Mouse (Mus musculus) right cerebral cortex, postnatal 10 days (tissue): Measurements from ENCODE around the gene Olfr1413.

ENCODE experiments used
- DNase-seq, 2 experiments: peaks; one replicate each; pipeline ENCODE4 v3.0.0; 2021; ENCODE audit warnings: low spot score in 2 of 2

Gene Olfr1413

DNA sequence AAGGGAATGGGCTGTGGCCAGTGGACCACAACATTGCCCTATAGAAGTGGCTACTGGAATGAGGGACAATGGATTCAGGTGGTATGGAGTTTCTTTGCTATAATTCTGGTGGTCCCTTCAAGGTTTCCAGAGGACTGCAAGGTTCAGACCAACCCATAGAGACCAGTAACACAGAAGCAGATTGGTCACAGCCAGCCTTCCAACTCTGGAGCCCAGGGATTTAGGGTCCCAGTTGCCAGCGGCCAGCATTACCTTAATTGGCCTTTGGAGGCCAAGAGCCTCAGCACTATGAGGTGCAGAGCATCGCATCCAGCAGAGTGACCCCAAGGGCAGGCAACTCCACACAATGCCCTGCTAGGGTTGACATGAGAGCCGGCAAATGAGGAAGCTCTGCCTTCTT, at the start of gene Olfr1413:
Gene Olfr1413, plus strand, starts transcription at position 301 of the 400 bp plus-strand sequence.
- no peak for DNase-seq

DNA sequence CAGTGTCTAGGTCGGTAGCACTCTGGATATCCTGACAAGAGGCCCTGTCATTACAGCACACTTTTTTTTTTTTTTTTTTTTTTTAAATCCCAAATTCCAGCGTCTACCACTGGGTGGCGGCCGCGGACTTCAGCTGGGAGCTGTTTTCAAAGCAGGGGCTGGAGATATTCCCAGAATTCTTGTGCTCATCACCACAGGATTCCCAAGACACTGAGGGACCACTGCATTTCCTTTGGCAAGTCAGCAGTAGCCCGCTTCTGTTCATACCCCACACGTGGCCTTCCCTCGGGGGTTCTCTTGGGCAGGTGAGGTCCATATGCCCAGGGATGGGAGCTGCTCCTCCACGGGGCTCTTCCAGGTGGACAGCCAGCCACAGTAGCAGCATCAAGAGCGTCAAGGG, 49.7 kb upstream of the Olfr1413 start:
- DNase-seq: peak; percentile 55 to 69

DNA sequence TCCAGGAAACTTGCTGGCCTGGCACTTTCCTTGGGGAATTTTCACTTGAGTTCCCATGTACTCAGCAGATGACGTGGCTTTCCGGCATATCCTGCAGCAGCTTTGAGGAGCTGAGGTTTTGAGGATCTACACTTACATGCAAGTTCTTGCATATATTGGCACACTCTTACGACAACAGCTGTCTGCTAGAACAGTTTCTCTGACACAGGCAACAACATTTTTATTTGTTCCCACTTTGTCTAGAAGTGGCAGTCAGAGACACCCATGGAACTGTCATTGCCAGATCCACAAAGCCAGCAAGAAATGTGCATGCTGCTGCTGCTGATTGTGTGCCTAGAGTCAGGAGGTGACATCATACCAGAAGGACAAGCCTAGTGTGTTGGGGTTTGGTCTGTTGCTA, 47.4 kb upstream of the Olfr1413 start:
- no peak for DNase-seq

DNA sequence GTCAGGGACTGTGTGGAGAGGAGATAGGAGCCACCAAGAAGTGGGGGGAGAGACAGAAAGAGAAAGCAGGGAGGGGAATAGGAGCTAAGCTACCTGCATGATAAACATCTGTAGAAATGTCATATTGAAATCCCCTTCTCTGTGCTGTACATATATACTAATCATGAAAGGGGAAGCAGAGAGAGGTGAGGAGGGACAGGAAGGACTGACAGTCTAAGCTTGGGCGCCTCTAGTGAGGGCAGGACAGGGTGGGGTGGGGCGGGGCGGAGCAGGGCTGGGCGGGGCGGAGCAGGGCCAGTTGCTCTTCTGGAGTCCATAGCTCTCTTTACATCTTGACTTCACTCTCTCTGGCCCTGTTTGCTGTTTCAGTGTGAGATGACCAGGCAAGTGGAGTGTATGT, 34.1 kb upstream of the Olfr1413 start:
- no peak for DNase-seq

DNA sequence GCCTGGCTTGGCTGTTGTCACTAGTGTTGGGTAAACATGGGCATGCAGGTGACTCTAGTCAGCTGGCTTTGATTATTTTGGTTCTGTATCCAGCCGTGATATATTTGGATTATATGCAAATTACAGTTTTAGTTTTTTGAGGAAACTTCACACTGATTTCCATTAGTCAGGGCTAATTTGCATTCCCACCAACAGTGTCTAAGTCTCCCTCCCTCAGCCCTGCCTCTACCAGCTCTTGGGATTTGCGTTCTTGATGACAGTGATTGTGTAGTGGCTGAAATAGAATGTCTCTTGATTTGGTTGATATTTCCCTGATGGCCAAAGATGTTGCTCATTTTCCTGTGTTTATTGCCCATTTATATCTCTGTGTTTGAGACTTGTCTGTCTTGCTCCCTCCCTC, 32.1 kb upstream of the Olfr1413 start:
- no peak for DNase-seq

DNA sequence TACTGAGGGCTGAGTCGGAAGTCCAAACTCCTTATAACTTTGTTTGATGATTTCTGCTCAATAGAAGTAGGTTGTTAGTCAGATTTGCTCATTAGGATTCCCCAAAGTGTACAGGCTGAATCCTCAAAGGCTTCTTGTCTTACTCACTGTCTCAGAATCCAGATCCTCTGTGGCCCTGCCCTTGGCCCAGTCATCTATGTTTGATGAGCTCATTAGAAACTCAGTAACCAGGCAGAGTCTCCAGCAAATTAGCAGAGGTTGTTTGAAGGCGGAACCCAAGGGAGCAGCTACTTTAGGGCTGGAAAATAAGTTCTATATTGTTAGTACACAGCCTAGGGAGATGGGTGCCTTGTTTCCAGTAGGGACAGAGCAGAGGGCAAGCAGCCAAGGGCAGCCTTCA, 25.2 kb upstream of the Olfr1413 start:
- DNase-seq: no peak

DNA sequence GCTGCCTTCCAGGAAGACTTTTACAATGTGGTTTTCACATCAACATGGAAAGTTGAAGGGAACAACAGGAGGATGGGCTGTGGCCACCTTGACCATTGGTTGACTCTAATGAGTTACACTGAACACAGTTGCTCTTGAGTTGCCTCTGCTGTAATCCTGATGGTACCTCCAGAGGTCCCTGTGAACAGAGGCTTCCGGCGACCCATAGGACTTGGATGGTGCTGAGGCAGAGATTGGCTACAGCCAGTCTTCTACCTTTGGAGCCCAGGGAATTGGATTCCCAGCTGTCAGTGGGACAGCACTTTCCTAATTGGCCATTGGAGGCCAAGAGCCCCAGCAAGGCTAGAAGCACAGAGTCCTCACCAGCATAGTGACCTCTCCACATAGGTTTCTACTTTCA, 14.4 kb downstream of the Olfr1413 start, which contains the start of gene Olfr1412:
Gene Olfr1412, plus strand, starts transcription at position 301 of the 400 bp plus-strand sequence.
- DNase-seq: no peak

DNA sequence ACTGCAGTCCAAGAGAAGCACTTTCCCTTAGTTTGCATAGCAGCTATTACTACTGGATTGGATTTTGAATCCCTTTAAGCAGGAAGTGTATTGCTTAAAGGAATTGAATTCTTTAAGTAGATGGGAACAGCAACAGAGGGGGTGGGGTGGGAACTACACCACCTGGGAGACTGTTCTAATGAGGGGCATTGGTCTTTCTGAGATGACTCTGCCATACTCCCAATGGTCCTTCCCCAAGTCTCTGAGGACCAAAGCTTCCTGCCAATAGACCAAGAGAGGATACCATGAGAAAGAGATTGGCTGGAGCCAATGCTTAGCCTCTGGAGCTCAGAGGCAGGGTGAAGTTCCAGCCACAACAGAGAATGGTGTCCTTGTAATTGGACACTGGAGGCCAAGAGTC, 23.0 kb downstream of the Olfr1413 start, which contains the start of gene Olfr1411:
Gene Olfr1411, plus strand, starts transcription at position 301 of the 400 bp plus-strand sequence.
- no peak for DNase-seq

DNA sequence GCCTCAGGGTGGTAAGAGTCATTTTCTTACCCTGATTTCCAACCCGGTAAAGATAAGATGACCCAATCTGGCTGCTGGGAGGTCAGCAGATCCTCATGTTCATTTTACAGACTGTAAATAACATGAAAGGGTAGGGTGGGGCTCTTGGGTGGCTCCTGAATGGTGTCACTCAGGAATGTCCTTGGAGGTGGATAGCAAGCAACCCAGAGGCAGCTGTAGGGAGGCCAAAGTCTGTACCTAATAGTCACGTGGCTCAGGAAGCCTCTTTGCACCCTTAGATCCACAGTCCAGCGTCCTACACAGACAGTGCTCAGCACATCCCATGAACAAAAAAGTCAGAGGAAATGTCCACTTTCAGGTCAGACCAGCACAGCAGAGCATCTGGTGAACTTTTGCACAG, 24.9 kb downstream of the Olfr1413 start:
- DNase-seq: no peak

DNA sequence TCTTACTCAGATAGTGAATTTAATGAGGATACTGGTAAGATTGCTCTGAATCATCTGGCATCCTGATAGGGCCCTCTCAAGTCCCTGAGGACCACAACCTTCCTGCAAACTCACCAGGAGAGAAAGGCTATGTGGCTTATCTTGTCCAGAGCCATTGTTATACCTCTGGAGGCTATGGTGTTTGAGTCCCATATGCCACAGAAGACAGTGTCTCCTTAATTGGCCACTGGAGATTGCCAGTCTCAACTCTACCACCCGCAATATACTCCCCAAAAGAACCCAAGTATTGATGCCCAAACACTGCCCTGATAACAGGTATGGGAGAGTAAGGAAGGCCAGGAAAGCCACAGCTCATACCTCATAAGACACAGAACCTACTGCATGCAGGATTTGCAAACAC, 34.4 kb downstream of the Olfr1413 start, which contains the start of gene Olfr1410:
Gene Olfr1410, plus strand, starts transcription at position 301 of the 400 bp plus-strand sequence.
- DNase-seq: no peak

DNA sequence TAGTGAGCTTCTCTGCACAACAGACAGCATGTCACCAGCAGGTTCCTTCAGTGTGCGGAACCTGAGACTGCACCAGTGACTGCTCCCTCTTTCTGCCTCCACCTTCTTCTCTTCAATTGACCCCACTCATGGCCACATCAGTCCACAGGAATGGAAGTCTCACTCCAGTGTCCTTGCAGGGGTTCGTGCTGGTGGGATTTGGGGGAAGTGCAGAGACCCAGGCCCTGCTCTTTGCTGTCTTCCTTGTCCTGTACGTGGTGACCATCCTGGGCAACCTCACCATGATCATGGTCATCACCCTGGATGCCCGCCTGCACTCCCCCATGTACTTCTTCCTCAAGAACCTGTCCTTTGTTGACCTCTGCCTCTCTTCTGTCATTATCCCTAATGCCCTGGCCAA, 36.6 kb downstream of the Olfr1413 start:
- DNase-seq: no peak

DNA sequence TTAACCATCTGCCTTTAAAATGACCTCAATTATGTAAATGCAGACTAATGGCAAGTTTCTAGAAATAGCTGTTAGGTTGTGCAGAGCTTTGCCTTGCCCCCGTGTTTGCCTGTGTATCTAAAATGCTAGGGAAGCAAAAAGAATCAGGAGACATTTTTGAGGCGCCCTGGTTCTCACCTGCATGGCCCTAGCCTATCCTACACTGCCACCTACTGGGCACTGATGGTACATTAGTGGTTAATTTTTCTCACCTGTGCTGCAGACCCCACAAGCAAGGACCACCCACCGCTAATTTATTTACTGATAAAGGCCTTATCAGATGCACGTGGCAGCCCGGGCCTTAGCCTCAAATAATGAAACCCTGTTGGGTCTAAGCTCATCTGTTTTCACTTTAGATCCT, 39.9 kb downstream of the Olfr1413 start:
- peak; percentile 50 to 67 for DNase-seq

DNA sequence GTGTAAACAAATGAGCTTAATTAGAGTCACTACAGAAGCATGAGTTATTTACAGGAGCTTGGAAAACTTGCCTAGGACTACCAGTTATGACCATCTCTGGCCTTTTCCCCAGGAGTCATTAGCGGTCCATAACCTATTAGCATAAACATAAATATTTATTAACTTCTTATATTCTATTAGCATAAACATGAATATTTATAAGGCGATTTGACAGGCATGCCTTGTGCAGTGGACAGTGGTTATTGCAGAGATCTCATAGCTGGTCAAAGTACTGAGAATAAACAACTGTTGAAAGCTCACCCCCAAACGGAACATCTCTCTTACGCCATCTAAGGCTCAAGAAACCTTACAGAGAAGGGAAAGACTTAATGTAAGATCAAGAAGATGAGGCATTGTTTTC, 42.1 kb downstream of the Olfr1413 start:
- no peak for DNase-seq

DNA sequence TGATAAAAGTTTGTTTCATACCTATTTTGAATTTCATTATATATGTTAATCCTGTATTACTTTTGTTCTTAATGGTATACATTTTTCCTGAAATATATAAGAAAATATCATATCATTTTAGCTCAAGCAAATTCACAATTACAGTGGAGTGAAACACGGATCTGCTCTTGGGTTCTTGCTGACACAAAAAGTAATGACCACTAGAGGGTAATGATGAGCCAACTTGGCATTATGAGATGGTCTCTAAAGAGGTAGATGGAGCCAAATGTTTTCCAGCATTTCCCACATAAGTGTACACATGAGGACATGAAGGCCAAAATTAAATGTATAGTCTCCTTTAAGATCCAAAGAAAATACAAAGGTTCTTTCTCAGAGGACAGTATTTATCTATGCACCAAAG, 43.4 kb downstream of the Olfr1413 start:
- no peak for DNase-seq

DNA sequence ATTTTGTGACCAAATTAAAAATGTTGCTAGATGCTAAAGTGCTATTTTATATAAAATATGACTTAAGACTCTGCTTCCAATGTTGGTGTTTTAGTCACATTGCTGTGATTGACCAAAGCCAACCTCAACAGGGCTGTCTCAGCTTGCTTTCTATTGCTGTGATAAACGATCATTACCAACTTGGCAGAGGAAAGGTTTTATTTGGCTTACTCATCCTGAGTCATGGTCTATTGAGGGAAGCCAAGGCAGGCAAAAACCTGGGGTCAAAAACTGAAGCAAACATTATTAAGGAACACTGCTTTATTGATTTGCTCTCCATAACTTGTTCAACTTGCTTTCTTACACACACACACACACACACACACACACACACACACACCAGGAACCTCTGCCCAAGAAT, 44.9 kb downstream of the Olfr1413 start:
- no peak for DNase-seq

DNA sequence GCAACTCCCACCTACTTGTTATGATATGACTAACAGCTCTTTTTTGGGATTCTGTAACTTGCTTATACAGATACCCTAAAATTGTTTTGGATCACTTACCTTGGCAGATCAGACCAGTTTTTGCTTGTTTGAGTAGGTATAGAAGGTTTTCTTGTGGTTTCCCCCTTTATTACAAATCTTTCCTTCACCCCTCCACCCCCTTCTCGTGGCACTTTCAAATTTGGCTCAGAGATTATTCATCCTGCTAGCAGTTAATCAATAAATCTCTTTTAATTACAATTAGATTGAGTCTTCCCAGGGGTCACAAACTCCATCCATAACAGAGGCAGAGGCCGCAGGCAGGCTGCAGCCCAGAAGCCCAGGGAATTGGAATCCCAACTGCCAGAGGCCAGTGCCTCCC, 46.4 kb downstream of the Olfr1413 start, which contains the start of gene Olfr12:
Gene Olfr12, plus strand, starts transcription at position 301 of the 400 bp plus-strand sequence.
- DNase-seq: no peak

DNA sequence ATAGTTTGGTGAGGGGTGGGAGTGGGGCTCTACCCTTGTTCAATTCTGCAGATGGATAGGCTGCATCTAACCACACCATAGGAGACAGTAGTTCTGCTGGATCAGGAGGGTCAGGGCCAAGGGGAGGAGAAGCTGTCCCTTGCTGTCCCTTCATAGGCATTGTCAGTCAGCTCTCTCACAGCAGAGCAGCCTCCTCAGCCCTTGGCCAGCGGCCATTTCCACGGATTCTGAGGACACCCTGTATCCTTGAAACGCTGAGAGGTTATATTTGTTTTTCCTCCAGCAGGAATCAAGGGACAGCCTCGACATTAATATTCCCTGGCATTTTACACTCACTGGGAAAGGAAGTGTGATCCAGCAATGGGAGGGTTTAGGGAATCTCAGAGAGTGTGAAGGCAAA, 47.2 kb downstream of the Olfr1413 start:
- no peak for DNase-seq
